Mouse (Mus musculus) liver, embryonic 12.5 days (tissue): ENCODE results near the gene Leng8. TPM values are rescaled to one million over a fixed set of nuclear protein-coding genes. Genes with fewer than 3 reads are reported as not detected.

Experiments used
- ATAC-seq: fragments of 200-750 bp; cut with Nextera tagmentation; 2 replicates; pipeline ENCODE4 v1.8.0; 2017; ENCODE audit warnings: moderate number of reproducible peaks, mild to moderate bottlenecking, moderate library complexity
- H3K27ac ChIP-seq: fragments of 300-500 bp; sonication (generic); 2 replicates; pipeline ENCODE4 v1.5.1; 2016; ENCODE audit warnings: mild to moderate bottlenecking
- H3K27me3 ChIP-seq: fragments of 300-500 bp; sonication (generic); replicated peaks from 2 replicates; pipeline ENCODE4 v1.6.1; 2016; ENCODE audit warnings: mild to moderate bottlenecking, moderate library complexity
- H3K36me3 ChIP-seq: fragments of 300-500 bp; sonication (generic); 2 replicates; pipeline ENCODE4 v1.6.1; 2016; ENCODE audit warnings: mild to moderate bottlenecking, moderate library complexity
- H3K4me1 ChIP-seq: fragments of 300-500 bp; sonication (generic); 2 replicates; pipeline ENCODE4 v1.6.1; 2016
- H3K4me2 ChIP-seq: fragments of 300-500 bp; sonication (generic); 2 replicates; pipeline ENCODE4 v1.6.1; 2016; ENCODE audit warnings: mild to moderate bottlenecking, moderate library complexity
- H3K4me3 ChIP-seq: fragments of 300-500 bp; sonication (generic); 2 replicates; pipeline ENCODE4 v1.5.1; 2016; ENCODE audit warnings: mild to moderate bottlenecking, moderate library complexity
- H3K9ac ChIP-seq: fragments of 300-500 bp; sonication (generic); 2 replicates; pipeline ENCODE4 v1.6.1; 2016; ENCODE audit warnings: mild to moderate bottlenecking, moderate library complexity
- H3K9me3 ChIP-seq: fragments of 300-500 bp; sonication (generic); replicated peaks from 2 replicates; pipeline ENCODE4 v1.6.1; 2016; ENCODE audit warnings: mild to moderate bottlenecking, moderate library complexity
- WGBS: fragments of 180-500 bp; shearing (Covaris S2); methylation state at CpG from one replicate; pipeline ENCODE4 v1.1.7; 2016; ENCODE audit not compliant: insufficient replicate concordance; 5-methylcytosine and 5-hydroxymethylcytosine counted together
- polyA plus RNA-seq: library from polyadenylated mRNA; unstranded; fragments of >200 nt; fragmentation: Nextera tagmentation; extraction: Ambion mirVana; gene quantifications from 2 replicates; pipeline ENCODE4 v1.2.1, GENCODE M21; 2016

Leng8 gene
- polyA plus RNA-seq, 1 experiment from 2014 or later: 39.3 TPM

DNA sequence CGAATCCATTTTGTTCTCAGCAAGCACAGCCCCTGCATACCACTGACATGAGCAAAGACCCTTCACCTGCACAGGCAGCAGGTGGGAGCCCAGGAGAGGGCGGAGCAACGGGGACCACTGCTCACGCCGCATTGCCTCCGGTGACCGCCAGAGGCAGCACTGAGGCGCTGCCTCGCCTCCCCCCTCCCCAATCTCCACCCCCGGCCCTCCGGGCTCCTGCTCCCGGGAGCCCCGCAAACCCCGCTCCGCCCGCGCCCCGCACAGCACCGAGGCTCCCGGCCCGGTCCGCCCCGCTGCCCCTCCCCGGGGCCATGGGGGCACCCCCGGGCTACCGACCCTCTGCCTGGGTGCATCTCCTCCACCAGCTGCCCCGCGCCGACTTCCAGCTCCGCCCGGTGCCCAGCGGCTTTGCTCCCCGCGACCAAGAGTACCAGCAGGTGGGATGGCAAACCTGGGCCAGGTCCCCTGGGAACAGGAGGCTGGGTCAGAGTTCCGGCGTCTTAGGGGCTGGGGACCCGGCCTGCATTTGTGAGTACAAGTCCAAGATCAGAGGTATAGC, 17.4 kb upstream of the Leng8 start, which contains the start of gene Ttyh1:
Gene Ttyh1, plus strand, starts transcription at position 65 of the 559 bp plus-strand sequence.
- H3K9me3 ChIP-seq: no peaks in the 10 kb centered on the region
- H3K4me1 ChIP-seq: peaks cover 7% of the 10 kb centered on the region
- H3K27me3 ChIP-seq: peaks cover 68% of the 10 kb centered on the region
- no peak within 1 kb of the TSS for H3K27ac ChIP-seq
- H3K36me3 ChIP-seq: no peaks in the 10 kb centered on the region
- ATAC-seq: no peak
- H3K4me3 ChIP-seq: peak within 1 kb of the TSS; percentile 36
- WGBS: 4% methylated on average over 36 of the region's 37 CpGs
- peak within 1 kb of the TSS; percentile 58 for H3K4me2 ChIP-seq
- no peak within 1 kb of the TSS for H3K9ac ChIP-seq

GRCm38 (mm10) chr7:4119976-4120921, 16.6 kb upstream of the Leng8 start:
- no peak overlapping the region; the same call in 1 of the 2 replicates for H3K4me2 ChIP-seq
- H3K9ac ChIP-seq: no peak overlapping the region
- H3K4me1 ChIP-seq: peaks cover 12% of the 10 kb centered on the region
- no peak overlapping the region for H3K4me3 ChIP-seq
- no peaks in the 10 kb centered on the region for H3K9me3 ChIP-seq
- peaks cover 68% of the 10 kb centered on the region for H3K27me3 ChIP-seq
- H3K27ac ChIP-seq: no peak overlapping the region
- H3K36me3 ChIP-seq: no peaks in the 10 kb centered on the region
- no peak for ATAC-seq
- WGBS: 15% methylated on average over 18 of the region's 19 CpGs

DNA sequence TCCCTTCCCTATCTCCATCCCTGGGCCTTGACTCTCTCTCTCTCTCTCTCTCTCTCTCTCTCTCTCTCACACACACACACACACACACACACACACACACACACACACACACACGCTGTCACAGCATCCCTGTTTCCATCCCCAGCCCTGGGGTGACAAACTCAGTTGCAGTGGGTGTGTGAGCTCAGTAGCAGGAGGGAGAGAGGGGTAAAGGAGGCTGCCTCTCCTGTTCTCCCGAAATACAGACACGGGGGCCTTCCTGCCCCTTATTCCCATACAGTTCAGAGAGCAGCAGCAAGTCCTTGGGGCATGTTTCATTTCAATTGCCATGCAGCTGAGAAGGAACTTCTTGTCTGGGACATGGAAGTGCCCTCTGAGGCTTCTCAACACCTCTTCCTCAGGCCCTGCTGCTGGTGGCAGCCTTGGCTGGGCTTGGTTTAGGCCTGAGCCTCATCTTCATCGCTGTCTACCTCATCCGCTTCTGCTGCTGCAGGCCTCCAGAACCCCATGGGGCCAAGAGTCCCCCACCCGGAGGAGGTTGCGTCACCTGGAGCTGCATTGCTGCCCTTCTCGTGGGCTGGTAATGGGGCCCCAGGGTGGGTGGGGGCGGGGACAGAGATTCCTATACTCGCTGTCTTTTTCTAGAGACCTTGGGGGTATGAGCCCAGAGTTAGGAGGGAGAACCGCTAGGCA, 14.6 kb upstream of the Leng8 start:
- Histone ChIP-seq H3K27me3 (peaks cover 66% of the 10 kb centered on the region), H3K9me3 (no peaks in the 10 kb centered on the region), H3K36me3 (no peaks in the 10 kb centered on the region), H3K9ac (no peak overlapping the region), H3K27ac (no peak overlapping the region), H3K4me3 (no peak overlapping the region), H3K4me1 (peaks cover 12% of the 10 kb centered on the region), H3K4me2 (no peak overlapping the region)
- 46% methylated on average over 11 of the region's 11 CpGs for WGBS
- ATAC-seq: no peak

- H3K27ac ChIP-seq: no peak overlapping the region
- H3K9ac ChIP-seq: no peak overlapping the region
- H3K4me2 ChIP-seq: no peak overlapping the region
- ATAC-seq: no peak
- peaks cover 12% of the 10 kb centered on the region for H3K4me1 ChIP-seq
- WGBS: 67% methylated on average over 10 of the region's 10 CpGs
- no peak overlapping the region for H3K4me3 ChIP-seq
- no peaks in the 10 kb centered on the region for H3K9me3 ChIP-seq
- H3K36me3 ChIP-seq: no peaks in the 10 kb centered on the region
- H3K27me3 ChIP-seq: peaks cover 61% of the 10 kb centered on the region
These were observed 14.1 kb upstream of the Leng8 start for GRCm38 (mm10) chr7:4122783-4123182.

- Histone ChIP-seq H3K9me3 (no peaks in the 10 kb centered on the region), H3K4me1 (peaks cover 12% of the 10 kb centered on the region), H3K4me3 (no peak overlapping the region), H3K9ac (no peak overlapping the region), H3K27ac (no peak overlapping the region), H3K4me2 (no peak overlapping the region), H3K36me3 (no peaks in the 10 kb centered on the region), H3K27me3 (peaks cover 52% of the 10 kb centered on the region)
- ATAC-seq: no peak
- 50% methylated on average over 1 of the region's 1 CpGs for WGBS
These were observed 13.1 kb upstream of the Leng8 start for GRCm38 (mm10) chr7:4123732-4124131.

GRCm38 (mm10) chr7:4124315-4124759, 12.5 kb upstream of the Leng8 start:
- Histone ChIP-seq H3K27me3 (peaks cover 46% of the 10 kb centered on the region), H3K36me3 (no peaks in the 10 kb centered on the region), H3K4me1 (peaks cover 10% of the 10 kb centered on the region), H3K4me3 (no peak overlapping the region), H3K9ac (no peak overlapping the region), H3K9me3 (no peaks in the 10 kb centered on the region), H3K27ac (no peak overlapping the region), H3K4me2 (no peak overlapping the region)
- 6% methylated on average over 10 of the region's 10 CpGs for WGBS
- ATAC-seq: peak; percentile 36

DNA sequence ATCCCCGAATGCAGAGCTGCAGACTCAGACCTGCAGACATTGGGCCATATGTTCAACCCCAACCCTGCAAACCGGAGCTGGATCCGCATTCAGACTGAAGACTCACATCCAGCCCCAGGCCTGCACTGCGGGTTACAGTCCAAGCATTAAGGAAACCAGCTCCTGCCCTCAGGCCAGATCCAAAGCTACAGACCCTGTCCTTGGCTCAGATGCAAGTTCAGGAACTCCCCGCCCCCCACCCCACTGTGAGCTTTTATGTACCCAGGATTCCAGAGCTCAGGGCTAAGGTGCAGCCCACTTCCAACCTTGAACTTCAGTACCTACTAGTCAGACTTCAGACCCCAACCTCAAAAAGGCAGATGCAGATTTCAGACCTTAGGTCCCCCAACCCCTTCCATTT, 12.0 kb upstream of the Leng8 start:
- WGBS: 34% methylated on average over 5 of the region's 5 CpGs
- Histone ChIP-seq H3K4me2 (no peak overlapping the region), H3K9ac (no peak overlapping the region)

GRCm38 (mm10) chr7:4125306-4125705, 11.5 kb upstream of the Leng8 start:
- no peak for ATAC-seq
- Histone ChIP-seq H3K27ac (no peak overlapping the region), H3K9me3 (no peaks in the 10 kb centered on the region), H3K36me3 (no peaks in the 10 kb centered on the region), H3K9ac (no peak overlapping the region), H3K4me2 (no peak overlapping the region), H3K4me1 (peaks cover 7% of the 10 kb centered on the region; the same call in 1 of the 2 replicates), H3K4me3 (no peak overlapping the region), H3K27me3 (peaks cover 36% of the 10 kb centered on the region)
- WGBS: 21% methylated on average over 9 of the region's 9 CpGs

More for the DNA sequence above, 12.0 kb upstream of the Leng8 start:
- no peak overlapping the region for H3K4me3 ChIP-seq
- no peak overlapping the region for H3K27ac ChIP-seq
- H3K9me3 ChIP-seq: no peaks in the 10 kb centered on the region
- ATAC-seq: no peak
- H3K36me3 ChIP-seq: no peaks in the 10 kb centered on the region
- H3K4me1 ChIP-seq: peaks cover 7% of the 10 kb centered on the region; the same call in 1 of the 2 replicates
- peaks cover 41% of the 10 kb centered on the region for H3K27me3 ChIP-seq

DNA sequence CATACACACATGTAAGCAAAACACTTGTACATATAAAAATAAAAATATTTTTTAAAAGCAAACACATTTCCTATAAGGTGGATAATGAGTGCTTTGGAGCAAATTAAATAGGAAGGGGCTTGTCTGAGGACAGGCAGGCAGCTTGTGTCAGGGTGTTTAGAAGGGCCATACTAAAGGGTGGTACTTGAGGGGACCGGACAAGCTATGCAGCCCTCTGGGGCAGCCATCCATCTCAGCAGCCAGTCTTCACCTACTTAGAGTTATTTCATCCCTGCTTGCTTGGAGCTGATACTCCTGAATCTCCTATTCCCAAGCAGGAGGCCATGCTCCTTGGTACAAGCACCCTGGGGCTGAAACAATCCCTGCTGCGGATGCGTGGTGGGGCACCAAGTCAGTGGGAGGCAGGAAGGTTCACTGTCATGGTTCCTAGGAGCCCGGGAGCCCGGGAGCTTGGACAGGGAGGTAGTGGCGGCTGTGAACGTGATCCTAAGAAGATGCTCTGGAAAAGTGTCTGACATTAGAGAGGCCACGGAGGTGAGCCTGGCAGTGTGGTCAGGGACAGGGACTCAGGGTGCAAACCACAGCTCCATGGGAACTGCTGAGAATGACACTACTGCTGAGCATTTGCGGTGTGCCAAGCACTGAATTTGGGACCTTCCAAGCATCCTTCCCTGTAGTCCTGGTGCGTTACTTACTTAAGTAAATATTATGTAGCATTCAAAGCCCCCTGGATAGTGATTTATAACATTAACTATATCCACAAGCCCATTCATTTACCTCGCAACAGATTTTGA, 9.7 kb upstream of the Leng8 start:
- H3K9me3 ChIP-seq: no peaks in the 10 kb centered on the region
- H3K9ac ChIP-seq: no peak overlapping the region
- WGBS: 77% methylated on average over 11 of the region's 11 CpGs
- no peak overlapping the region for H3K4me3 ChIP-seq
- no peaks in the 10 kb centered on the region for H3K36me3 ChIP-seq
- peaks cover 17% of the 10 kb centered on the region; the same call in 1 of the 2 replicates for H3K27me3 ChIP-seq
- no peak for ATAC-seq
- H3K4me2 ChIP-seq: no peak overlapping the region
- H3K27ac ChIP-seq: no peak overlapping the region
- H3K4me1 ChIP-seq: peaks cover 17% of the 10 kb centered on the region

- H3K9ac ChIP-seq: no peak overlapping the region
- no peak overlapping the region for H3K4me3 ChIP-seq
- 76% methylated on average over 4 of the region's 4 CpGs for WGBS
- peaks cover 17% of the 10 kb centered on the region for H3K4me1 ChIP-seq
- no peak overlapping the region for H3K27ac ChIP-seq
- no peaks in the 10 kb centered on the region for H3K9me3 ChIP-seq
- no peaks in the 10 kb centered on the region for H3K36me3 ChIP-seq
- 0 out of 2 replicates have a peak, but pooled peaks cover 12% of the 10 kb centered on the region for H3K27me3 ChIP-seq
- H3K4me2 ChIP-seq: no peak overlapping the region
- no peak for ATAC-seq
These were observed 8.9 kb upstream of the Leng8 start for GRCm38 (mm10) chr7:4127894-4128293.

- no peak overlapping the region for H3K4me3 ChIP-seq
- no peaks in the 10 kb centered on the region for H3K9me3 ChIP-seq
- peaks cover 17% of the 10 kb centered on the region for H3K4me1 ChIP-seq
- H3K27ac ChIP-seq: no peak overlapping the region
- H3K9ac ChIP-seq: no peak overlapping the region
- no peak for ATAC-seq
- H3K27me3 ChIP-seq: 0 out of 2 replicates have a peak, but pooled peaks cover 3% of the 10 kb centered on the region
- H3K36me3 ChIP-seq: no peaks in the 10 kb centered on the region; the same call in 1 of the 2 replicates
- 50% methylated on average over 6 of the region's 6 CpGs for WGBS
- no peak overlapping the region for H3K4me2 ChIP-seq
These were observed 8.0 kb upstream of the Leng8 start for GRCm38 (mm10) chr7:4128860-4129259.
